Mouse (Mus musculus): Measurements from ENCODE around the gene Pitpnm2. TPM values are rescaled to one million over a fixed set of nuclear protein-coding genes. Genes with fewer than 3 reads are reported as not detected.

Gene Pitpnm2
- total RNA-seq, 2 experiments from 2014 or later = 275 to 292 TPM

- DNase-seq (ENCODE audit: low spot score in 2 of 2) = peak; percentile 62 to 75
- intact Hi-C loops (cut with DNase I) = no loop called here
Measured at GRCm38 (mm10) chr5:124113030-124113429, 136.5 kb downstream of the Pitpnm2 start.

DNA sequence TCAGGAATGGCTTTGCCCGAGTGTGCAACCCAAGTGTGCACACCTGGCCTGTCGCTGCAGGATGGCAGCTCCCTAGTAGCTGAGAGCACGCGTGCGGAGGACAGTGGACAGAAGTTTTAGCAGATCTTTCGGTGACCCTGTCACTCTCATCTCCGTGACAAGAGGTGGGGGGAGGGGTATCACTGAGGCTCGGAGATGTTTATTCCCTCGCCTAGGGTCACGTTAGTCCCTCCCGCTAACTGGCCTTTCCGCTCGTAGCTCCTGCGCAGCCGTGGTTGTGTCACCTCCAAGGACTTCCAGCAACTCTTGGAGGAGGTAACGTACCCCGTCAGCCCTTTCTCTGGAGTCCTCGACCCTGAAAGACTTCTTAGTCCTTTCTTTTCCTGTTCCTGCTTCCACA, 137.0 kb downstream of the Pitpnm2 start:
- no peak for DNase-seq (ENCODE audit: low spot score in 2 of 2)
- intact Hi-C loops (cut with DNase I) = no loop called here

- intact Hi-C loops (cut with DNase I) = no loop called here
- DNase-seq (ENCODE audit: low spot score in 2 of 2) = peak; percentile 93 to 96
Measured at GRCm38 (mm10) chr5:124111742-124112497, 137.6 kb downstream of the Pitpnm2 start, which contains the start of gene Ogfod2. TSS of gene Ogfod2 (plus strand) at chr5:124112297.

- DNase-seq (ENCODE audit: low spot score in 2 of 2) = peak in 1 of 2 experiments; percentile 22
- intact Hi-C loops (cut with DNase I) = no loop called here
Measured at GRCm38 (mm10) chr5:124111077-124111741, 138.4 kb downstream of the Pitpnm2 start.

DNA sequence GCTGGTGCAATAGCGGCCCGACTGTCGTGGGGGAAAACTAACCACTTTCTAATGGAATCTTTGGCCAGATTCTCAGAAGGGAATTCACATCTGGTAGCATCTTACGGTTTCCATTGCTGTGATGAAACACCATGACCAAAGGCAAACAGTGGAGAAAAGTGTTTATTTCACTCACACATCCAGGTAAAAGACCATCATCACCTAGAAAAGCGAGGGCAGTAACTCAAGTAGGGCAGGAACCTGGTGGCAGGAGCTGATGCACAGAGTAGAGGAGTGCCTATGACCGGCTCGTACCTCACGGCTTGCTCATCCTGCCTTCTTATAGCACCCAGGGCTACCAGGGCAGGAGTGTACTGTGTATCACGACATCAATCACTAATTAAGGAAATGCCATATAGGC, 146.0 kb downstream of the Pitpnm2 start:
- no peak for DNase-seq (ENCODE audit: low spot score in 2 of 2)
- intact Hi-C loops (cut with DNase I) = no loop called here

- no peak for DNase-seq (ENCODE audit: low spot score in 2 of 2)
- intact Hi-C loops (cut with DNase I) = no loop called here
Measured at GRCm38 (mm10) chr5:124103020-124103419, 146.5 kb downstream of the Pitpnm2 start.

- intact Hi-C loops (cut with DNase I) = no loop called here
- no peak for DNase-seq (ENCODE audit: low spot score in 2 of 2)
Measured at GRCm38 (mm10) chr5:124102326-124102725, 147.2 kb downstream of the Pitpnm2 start.

- intact Hi-C loops (cut with DNase I) = no loop called here
- no peak for DNase-seq (ENCODE audit: low spot score in 2 of 2)
Measured at GRCm38 (mm10) chr5:124100128-124101044, 149.2 kb downstream of the Pitpnm2 start.

- no peak for DNase-seq (ENCODE audit: low spot score in 2 of 2)
- intact Hi-C loops (cut with DNase I) = no loop called here
Measured at GRCm38 (mm10) chr5:124098923-124099322, 150.6 kb downstream of the Pitpnm2 start.

GRCm38 (mm10) chr5:124095596-124096232, 153.8 kb downstream of the Pitpnm2 start, which contains the start of gene Abcb9:
TSS of gene Abcb9 (minus strand) at chr5:124095798.
- intact Hi-C loops (cut with DNase I) = no loop called here
- peak; percentile 92 to 99 for DNase-seq (ENCODE audit: low spot score in 2 of 2)

DNA sequence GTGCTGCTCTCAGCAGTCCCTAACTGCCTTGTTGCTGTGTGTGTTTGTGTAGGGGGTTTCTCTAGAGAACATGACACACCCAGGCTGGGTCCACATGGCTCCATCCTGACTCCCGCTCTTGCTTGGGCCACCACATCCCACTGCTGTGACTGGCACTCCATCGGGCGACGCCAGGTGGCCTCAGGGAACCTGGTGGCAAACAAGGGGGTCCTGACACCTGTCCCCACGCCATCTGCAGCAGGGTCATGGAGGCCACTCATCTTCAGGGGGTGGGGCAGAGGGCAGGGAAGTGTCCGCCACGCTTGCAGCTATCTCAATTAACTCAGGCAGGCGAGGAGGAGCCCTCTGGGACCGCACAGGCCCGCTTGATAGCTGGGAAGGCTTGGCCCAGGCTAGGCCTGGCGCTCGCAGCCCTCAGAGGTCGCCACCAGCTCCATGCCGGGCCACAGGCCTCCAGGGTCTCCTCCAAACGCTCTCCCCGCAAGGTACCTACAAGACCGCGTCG, 154.4 kb downstream of the Pitpnm2 start:
- peak in 1 of 2 experiments; percentile 31 for DNase-seq (ENCODE audit: low spot score in 2 of 2)
- intact Hi-C loops (cut with DNase I) = no loop called here

GRCm38 (mm10) chr5:124093852-124094604, 155.5 kb downstream of the Pitpnm2 start:
- intact Hi-C loops (cut with DNase I) = no loop called here
- no peak for DNase-seq (ENCODE audit: low spot score in 2 of 2)

- intact Hi-C loops (cut with DNase I) = no loop called here
Measured at GRCm38 (mm10) chr5:124093120-124093794, 156.3 kb downstream of the Pitpnm2 start.

DNA sequence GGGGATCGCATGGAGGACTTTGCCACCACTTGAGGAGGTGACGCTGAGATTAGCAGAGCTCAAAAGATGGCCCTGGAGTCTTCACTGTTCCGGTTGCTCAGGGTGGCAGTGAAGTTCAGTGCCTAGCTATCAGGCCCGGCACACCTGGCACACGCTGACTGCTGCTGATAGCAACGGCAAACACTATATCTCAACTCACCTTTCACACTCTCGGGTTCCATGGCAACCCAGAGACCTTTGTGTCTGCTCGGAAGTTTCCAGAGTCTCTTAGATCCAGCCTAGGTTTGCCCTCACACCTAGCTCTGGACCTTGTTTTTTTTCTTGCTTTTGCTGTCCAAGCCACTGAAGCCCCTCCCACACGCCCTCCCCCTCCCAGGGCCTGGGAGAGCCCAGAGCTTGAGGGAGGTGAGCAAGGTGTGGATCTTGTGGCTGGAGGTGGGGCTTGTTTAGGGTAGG, 157.6 kb downstream of the Pitpnm2 start:
- intact Hi-C loops (cut with DNase I) = no loop called here

More at GRCm38 (mm10) chr5:124093120-124093794, 156.3 kb downstream of the Pitpnm2 start:
- peak; percentile 78 to 94 for DNase-seq (ENCODE audit: low spot score in 2 of 2)

DNA sequence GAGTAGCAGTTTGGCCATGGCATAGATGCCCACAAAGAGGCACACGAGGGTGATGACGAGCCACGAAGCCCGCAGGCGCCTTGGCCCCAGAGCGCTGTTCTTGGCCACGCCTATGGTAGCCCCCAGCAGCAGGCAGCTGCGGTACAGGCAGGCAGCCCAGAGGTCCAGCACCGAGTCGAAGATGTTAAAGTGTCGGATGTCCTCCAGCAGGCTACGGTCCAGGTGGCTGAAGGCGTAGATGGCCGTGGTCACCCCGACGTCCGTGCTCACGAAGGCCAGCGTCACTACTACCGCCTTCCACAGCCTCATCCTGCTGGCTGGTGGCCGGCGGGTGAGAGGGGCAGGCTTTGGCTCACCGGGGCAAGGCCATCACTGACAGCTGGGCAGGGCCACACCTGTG, 159.7 kb downstream of the Pitpnm2 start:
- intact Hi-C loops (cut with DNase I) = loop anchor here (10.0 kb wide), 1 partner anchor 265 kb away; no protein-coding TSS in a partner anchor

More for the DNA sequence above, 157.6 kb downstream of the Pitpnm2 start:
- DNase-seq (ENCODE audit: low spot score in 2 of 2) = no peak

DNA sequence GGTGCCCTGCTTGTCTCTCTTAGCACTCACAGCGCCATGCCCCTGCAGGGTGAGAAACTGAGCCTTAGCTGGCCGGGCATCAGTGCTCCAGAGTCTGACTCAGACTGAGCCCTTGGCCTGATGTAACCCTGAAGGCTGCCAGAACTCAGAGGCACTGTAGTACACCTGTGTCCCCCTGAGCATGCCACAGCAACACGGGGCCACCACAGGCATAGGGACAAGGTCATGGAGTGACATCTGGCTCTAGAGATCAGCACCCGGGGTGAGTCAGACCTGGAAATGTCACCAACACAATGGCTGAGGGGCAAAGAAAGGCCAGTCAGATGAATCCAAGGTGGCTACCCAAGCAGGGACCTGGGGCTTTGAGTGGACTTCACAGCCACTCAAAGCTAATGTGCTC, 162.7 kb downstream of the Pitpnm2 start:
- DNase-seq (ENCODE audit: low spot score in 2 of 2) = no peak
- intact Hi-C loops (cut with DNase I) = loop anchor here (10.0 kb wide), 1 partner anchor 262 kb away; no protein-coding TSS in a partner anchor

More for the DNA sequence above, 159.7 kb downstream of the Pitpnm2 start:
- no peak for DNase-seq (ENCODE audit: low spot score in 2 of 2)

GRCm38 (mm10) chr5:124085513-124085912, 164.0 kb downstream of the Pitpnm2 start:
- intact Hi-C loops (cut with DNase I) = loop anchor here (1.0 to 10.0 kb wide), 3 partner anchors 85 to 261 kb away; no protein-coding TSS in a partner anchor
- DNase-seq (ENCODE audit: low spot score in 2 of 2) = peak in 1 of 2 experiments; percentile 77
